Mouse (Mus musculus): ENCODE data around the gene Il1rap. TPM values are rescaled to one million over a fixed set of nuclear protein-coding genes. Genes with fewer than 3 reads are reported as not detected.

Gene Il1rap
- total RNA-seq, 2 experiments from 2014 or later: 60.6 to 82.1 TPM

GRCm38 (mm10) chr16:26728139-26728538, 146.6 kb downstream of the Il1rap start:
- DNase-seq: no peak

- no peak for DNase-seq
Observed at GRCm38 (mm10) chr16:26730941-26731340, 149.4 kb downstream of the Il1rap start.

DNA sequence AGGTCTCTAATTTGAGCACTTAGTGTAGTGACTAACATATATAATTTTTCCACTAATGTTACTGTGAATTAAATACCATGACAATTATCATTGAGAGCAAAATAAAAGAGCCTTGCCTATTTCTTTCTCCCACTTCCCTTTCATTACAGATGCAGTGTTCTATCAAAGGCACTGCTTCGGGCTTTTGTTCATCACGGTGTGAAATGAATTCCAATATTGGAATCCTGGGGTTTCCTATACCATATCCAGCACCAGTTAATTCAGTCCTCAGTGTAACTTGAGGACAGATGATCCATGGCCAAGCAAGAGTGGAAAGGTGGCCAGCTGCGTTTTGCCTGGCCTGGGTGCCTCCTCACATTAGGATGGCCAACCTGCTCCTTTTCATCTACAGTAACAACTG, 151.1 kb downstream of the Il1rap start:
- no peak for DNase-seq

DNA sequence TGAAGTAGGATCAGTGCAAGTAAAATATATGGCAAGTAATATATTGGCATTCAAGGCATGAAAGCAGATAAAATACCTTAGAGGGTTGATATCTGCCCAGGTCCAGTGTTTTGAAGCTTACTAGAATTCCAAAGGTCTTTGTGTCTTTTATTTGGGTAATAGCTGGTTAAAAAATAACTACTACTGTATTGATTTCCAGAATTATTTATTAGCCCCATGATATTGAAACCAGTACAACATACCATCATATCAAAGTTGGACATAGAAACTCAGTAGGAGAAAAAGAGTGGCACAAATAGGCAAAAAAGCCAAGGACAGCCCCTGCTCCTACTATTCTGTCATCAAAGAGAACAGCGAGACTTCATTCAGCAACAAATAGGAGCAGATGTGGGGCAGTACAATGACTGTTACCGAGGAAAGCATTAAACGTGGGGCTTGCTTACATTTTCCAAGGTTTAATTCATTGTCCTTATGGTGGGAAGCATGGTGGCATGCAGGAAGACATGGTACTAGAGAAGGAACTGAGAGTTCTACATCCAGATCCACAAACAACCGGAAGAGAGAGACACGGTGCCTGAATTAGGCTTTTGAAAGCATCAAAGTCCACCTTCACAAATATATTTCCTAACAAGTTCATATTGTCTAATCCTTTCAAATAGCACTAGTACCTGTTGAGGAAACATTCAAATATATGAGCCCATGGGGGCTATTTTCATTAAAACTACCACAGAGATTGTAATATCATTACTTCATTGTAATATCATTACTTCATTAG, 174.1 kb downstream of the Il1rap start:
- no peak for DNase-seq

- peak in 1 of 2 experiments; percentile 5 for DNase-seq
Observed at GRCm38 (mm10) chr16:26775976-26776375, 194.5 kb downstream of the Il1rap start.

DNA sequence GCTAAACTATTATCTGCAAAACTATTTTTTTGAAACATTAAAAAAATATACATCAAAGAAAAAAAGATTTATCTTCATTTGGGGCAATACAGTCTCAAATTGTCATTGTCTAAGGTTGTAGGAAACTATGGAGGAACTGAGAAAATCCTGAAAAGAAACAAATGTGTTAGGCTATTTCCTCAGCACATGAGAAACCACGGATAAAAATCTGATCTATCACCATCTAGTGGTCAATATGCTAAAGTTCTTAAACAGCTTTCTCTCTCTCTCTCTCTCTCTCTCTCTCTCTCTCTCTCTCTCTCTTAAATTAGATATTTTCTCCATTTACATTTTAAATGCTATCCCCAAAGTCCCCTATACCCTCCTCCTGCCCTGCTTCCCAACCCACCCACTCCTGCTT, 195.6 kb downstream of the Il1rap start:
- DNase-seq: no peak

Other genes with a start within 250 kb of the Il1rap start
- gene Cldn1, start 209.9 kb upstream of the Il1rap start, total RNA-seq (2021): 1 to 10 TPM in 1 of 2 experiments, under 1 TPM in 1; 0.85 to 1.4 TPM
- not detected for gene Cldn16, start 118.6 kb upstream of the Il1rap start, total RNA-seq (2021)
- gene Tmem207, start 54.9 kb upstream of the Il1rap start, total RNA-seq (2021): not detected